Mouse (Mus musculus) brain, adult 2 months (tissue): ENCODE measurements around the gene Gjb3.
A peak's percentile ranks its signal among the peaks of the same experiment; 100 is the strongest.

Source experiments
- DNase-seq: peaks from one replicate; pipeline ENCODE4 v3.0.0; 2011; ENCODE audit warnings: low read depth, low spot score

Gene Gjb3

GRCm38 (mm10) chr4:127337668-127338067, 7.0 kb upstream of the Gjb3 start:
- no peak for DNase-seq

- DNase-seq = no peak
Measured at GRCm38 (mm10) chr4:127334870-127335504, 4.3 kb upstream of the Gjb3 start.

DNA sequence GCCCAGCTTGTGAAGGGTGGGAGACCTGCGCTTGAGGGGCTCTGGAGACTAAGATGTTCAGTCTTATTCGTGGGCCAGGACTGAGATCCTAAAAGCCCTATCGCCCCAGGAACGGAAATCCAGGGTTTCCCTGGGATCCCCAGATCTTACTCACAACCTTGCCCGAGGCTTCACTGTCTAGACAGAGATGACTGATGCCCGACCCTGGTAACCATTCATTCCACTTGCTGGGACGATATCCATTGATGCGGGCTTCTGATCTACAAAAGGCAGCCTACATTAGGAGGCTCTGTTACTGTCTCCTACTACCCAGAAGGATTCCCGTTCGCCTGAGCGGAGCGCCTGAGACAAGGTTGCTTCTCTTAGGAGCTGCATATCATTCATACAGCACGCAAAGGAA, 527 bp upstream of the Gjb3 start:
- no peak for DNase-seq

- no peak for DNase-seq
Measured at GRCm38 (mm10) chr4:127329751-127330150, 893 bp downstream of the Gjb3 start.

GRCm38 (mm10) chr4:127329046-127329445, 1.6 kb downstream of the Gjb3 start:
- DNase-seq = no peak

- no peak for DNase-seq
Measured at GRCm38 (mm10) chr4:127328378-127328777, 2.3 kb downstream of the Gjb3 start.

GRCm38 (mm10) chr4:127327749-127328148, 2.9 kb downstream of the Gjb3 start:
- DNase-seq = no peak

GRCm38 (mm10) chr4:127327258-127327657, 3.4 kb downstream of the Gjb3 start:
- DNase-seq = no peak

DNA sequence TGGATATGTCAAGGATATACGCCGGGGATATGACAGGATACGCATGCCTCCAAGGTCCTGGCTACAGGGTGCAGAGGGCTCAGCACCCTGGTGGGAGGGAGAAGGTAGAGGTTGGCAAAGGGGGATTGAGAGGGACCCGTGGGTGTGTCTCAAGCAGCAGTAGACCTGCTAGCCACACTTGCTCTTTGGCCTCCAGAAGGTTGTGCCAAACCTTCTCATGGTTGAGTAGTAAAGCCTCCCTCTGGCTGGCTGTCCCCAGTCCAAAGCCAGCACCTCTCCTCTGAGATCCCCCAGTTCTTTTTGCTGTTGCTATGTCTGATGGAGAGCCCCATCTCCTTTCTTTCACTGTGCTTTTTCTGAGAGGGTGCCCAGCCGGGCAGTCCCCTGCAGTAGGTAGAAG, 5.4 kb downstream of the Gjb3 start:
- DNase-seq = no peak

DNA sequence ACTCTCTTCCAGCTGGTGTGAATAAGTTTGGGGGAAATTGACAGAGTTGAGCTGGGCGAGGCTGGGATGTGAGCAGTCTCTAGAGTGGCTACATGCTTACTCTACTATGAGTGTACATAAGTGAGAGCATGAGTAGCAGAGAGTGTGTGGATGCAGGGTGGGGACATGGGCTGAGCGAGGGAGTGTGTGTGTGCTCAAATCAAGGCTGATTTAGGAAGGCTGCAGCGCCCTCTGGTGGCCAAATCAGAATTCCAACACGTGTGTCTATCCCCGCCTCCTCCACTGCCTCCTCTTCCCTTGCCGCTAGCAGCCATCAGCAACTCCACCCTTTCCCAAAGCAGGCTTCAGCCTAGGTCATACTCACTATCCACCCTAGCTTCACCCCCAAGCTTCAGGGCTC, 5.9 kb downstream of the Gjb3 start:
- peak; percentile 93 for DNase-seq

DNA sequence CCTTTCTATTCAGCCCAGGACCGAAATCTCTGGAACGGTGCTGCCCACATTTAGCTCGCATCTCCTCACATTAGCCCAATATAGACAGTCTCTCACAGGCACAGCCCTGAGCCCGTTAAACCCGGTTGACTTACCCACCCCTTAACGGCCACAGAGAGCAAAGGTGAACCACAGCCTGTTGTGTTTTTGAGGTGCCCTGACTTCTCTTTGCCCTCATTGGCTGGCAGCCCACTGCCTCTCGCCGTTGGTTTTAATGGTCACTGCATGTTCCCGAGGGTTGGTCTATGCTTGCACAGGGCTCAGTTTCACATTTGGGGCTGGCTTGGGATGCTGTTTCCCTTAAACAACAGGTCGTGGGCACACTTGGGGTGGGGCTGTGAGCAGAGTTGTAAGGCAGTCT, 6.3 kb downstream of the Gjb3 start:
- no peak for DNase-seq

DNA sequence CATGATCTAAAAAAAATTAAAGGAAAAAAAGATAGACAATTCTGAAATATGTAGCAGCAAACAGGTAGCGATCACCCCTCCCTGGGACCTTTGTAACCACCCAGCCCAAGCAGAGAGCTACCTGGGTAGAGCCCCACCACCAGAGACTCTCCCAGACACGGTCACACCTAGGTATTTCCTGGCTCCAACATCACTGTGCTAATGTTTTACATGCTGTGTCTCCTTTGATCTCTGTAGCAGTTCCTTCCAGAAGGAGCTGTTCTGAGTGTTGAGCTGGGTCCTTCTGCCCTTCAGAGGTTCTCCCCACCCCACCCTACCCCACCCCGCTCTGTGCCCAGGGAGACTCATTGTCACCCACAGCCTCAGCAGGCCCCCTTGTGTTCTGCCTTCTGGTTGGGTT, 7.0 kb downstream of the Gjb3 start:
- DNase-seq = no peak

DNA sequence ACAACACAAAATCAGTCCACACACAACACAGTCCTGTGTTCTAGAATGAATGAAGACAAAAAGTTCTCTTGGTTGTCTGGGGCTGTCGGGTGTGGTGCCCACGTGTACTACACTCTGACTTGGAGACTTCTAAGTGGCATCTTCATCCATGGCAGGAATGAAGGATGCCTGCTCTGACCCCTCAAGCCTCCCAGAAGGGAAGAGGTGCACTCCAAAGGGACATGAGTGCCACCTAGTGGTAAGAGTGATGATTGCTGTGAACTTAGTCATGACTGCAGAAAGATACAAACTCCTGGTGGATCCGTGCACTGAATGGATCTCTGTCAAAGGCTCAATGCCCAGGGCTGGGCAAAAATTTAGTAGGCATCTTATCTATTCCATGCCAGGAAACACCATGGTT, 11.0 kb downstream of the Gjb3 start:
- peak; percentile 80 for DNase-seq

DNA sequence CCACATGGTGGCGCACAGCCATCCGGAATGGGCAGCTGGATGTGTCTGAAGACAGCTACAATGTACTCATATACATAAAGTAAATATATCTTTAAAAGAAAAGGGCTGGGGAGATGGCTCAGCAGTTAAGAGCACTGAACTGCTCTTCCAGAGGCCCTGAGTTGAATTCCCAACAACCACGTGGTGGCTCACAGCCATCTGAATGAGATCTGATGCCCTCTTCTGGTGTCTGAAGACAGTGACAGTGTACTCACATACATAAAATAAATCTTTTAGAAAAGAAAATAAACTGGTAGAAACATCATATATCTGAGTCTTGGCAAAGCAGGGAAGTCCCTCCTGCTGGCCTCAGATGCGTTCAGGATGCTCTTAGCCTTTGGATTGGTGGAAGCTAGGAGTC, 13.5 kb downstream of the Gjb3 start:
- peak; percentile 63 for DNase-seq

DNA sequence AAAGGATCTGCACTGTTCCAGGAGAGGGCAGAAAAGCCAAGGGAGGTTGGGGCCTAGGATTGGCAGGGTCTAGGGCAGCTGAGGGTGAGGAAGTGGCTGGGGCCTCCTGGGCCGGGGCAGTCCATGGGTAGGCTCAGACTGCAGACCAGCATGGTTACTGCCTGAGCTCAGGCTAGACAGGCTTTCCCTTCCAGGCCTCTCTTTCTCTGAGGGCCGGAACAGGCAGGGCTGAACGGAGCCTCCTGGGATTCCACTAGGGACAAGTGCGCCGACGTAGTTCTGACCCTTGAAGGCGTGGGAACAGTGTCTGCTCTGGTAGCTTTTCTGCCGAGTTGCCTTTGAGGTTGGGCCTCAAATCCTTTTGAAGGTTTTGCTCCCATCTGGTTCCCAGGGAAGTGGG, 14.9 kb downstream of the Gjb3 start:
- DNase-seq = no peak

DNA sequence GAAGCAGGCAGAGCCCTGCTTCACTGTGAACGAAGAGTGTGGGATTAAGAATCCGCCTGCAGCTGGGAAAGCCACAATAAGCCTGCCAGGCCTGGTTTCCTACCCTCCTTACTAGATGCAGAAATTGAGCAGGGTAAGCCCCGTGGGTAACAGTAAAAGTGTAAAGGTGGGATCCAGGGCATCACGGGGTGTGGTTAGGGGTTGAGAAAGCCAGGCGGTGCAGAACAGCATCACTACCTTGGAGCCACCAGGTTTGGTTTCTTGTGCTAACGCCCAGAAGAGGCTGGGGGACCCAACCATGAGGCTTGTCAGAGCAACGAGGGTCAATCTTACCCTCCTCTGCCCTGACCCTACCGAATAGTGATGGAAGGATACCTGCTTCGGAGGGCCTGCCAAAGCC, 16.1 kb downstream of the Gjb3 start:
- DNase-seq = peak; percentile 21

DNA sequence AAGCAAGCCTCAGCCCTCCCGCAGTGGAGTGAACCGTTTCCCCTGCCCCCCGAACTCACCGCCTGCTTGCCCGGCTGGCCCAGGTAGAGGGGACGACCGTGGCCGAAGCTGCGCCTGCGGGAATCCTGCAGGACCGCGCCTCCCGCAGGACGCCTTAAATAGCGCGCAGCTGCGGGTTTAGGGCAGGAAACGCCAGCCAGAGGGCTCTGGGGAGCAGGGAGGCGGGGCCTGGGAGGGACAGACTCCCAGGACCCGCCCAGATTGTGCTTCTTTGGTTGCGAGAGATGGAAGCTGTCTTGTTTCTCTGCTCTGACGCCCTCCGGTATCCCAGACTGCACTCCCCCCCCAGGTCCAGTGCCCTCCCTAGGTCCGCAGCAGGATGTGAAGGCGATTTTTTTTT, 16.8 kb downstream of the Gjb3 start, which contains the start of gene Gja4:
TSS of gene Gja4 (minus strand) at position 179 of the 400 bp plus-strand sequence.
- peak; percentile 85 for DNase-seq

DNA sequence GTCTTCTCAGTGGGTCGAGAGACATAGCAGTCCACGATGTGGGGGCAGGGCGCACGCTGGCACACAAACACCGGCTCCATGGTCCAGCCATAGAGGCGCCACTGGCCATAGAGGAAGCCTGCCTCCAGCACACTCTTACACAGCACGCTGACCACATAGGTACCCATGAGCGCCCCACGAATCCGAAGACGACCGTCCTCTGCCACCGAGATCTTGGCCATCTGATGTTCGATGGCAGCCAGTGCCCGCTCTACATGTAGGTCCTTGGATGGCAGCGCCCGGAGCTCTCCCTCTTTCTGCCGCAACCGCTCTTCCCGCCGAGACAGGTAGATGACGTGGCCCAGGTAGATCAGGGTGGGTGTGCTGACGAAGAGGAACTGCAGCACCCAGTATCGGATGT, 18.3 kb downstream of the Gjb3 start:
- DNase-seq = no peak

DNA sequence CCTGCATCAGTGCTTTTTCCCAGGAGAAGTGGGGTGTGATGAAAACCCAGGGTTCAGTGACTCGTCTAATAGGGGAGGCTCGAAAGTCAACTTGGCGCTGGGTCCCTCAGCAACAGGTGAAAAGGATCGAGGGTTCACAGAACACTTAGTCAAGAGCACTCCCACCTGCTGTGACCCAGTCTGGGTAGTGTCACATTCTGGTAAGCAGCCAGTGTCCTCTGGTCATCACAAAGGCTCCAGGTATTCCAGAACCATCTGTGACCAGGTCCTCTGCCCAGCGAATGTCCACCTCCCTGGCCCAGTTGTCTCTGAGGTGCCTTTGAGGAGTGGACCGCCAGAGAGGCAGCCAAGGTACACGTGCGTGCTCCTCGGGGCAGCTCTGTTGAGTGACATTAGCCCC, 19.1 kb downstream of the Gjb3 start:
- DNase-seq = peak; percentile 64

DNA sequence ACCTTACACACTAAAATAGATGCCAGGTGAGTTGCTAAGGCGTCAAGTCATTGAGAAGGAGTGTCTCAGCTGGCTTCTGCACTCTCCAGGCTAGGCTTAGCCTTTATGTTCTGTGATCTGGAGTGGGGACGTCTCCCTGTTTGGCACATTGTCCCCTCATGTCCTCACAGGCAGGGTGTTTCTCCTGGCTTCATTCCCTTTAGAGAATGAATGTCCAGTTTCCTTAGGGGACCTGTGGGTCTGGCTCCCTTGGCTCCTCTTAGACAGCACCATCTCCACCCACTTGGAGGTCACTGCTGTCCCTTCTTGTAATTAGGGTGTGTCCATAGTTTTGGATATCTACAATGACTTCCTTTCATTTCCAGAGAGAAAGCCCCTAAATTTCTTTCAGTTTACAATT, 23.7 kb downstream of the Gjb3 start:
- no peak for DNase-seq

- no peak for DNase-seq
Measured at GRCm38 (mm10) chr4:127303796-127304195, 26.8 kb downstream of the Gjb3 start.

- DNase-seq = peak; percentile 24
Measured at GRCm38 (mm10) chr4:127300503-127300902, 30.1 kb downstream of the Gjb3 start.

DNA sequence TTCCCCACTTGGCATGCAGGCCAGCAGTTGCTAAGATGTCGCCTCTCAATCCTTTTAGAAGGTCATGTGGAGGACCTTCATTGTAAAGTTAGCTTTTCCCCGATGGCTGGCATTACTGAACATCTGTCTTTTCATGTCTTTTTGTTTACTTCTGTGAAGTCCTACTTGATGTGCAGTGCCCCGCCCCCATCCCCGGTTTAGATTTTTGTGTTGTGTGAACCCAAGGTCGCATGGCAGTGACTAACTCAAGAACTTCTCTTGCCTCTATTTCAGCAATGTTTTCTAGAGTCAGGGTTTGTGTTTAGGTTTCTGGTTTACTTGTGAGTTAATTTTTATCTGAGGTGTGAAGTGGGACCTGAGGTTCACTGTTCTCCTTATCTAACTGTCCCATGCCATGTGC, 38.0 kb downstream of the Gjb3 start:
- no peak for DNase-seq

- DNase-seq = no peak
Measured at GRCm38 (mm10) chr4:127289039-127289548, 41.5 kb downstream of the Gjb3 start.
